In genomic region chr4:150850893-150851292, GRCm38 (mm10) we compare ENCODE assay signal across 19 mouse cellular contexts. TPM values are rescaled to one million over a fixed set of nuclear protein-coding genes. Genes with fewer than 3 reads are reported as not detected.
DNase-seq lines count a peak whose midpoint lies in the region; ATAC-seq and TF ChIP-seq lines count a peak whose summit lies in the region.
"Had no signal": no experiment of that assay in that cellular context is flagged by ENCODE, and none has a peak within 500 bp of the region (broad histone marks: within the 10 kb centered on the region; RNA-seq: fewer than 3 reads in every experiment).

No protein-coding gene starts in this region.

- no peak for ATAC-seq in liver, embryonic 11.5 days (replicated peaks; ENCODE audit: low FRiP score)
- ATAC-seq in stomach, embryonic 16.5 days (ENCODE audit: insufficient read depth, low FRiP score) = no peak
- ATAC-seq: forebrain, embryonic 15.5 days had no signal

- H3K4me3 ChIP-seq in liver, adult 2 months (ENCODE audit: insufficient read depth, low read depth, low read length) = no peak overlapping the region
- H3K4me3 ChIP-seq in liver, embryonic 11.5 days (ENCODE audit: low read depth, low read length) = no peak overlapping the region
- H3K4me3 ChIP-seq in stomach, embryonic 16.5 days (replicated peaks; ENCODE audit: low read length) = no peak overlapping the region
- H3K4me3 ChIP-seq: embryonic facial prominence, embryonic 10.5 days; forebrain, embryonic 15.5 days; heart, embryonic 13.5 days; hindbrain, embryonic 12.5 days had no signal

- 33% methylated on average over 4 of the region's 4 CpGs for WGBS in liver, adult 2 months
- WGBS in liver, embryonic 11.5 days = 86% methylated on average over 4 of the region's 4 CpGs
- WGBS in stomach, embryonic 16.5 days = 73% methylated on average over 4 of the region's 4 CpGs

- H3K9ac ChIP-seq in liver, adult 2 months (ENCODE audit: low read depth, low read length) = no peak overlapping the region
- H3K9ac ChIP-seq in liver, embryonic 11.5 days (ENCODE audit: low read depth, low read length) = no peak overlapping the region
- H3K9ac ChIP-seq in stomach, embryonic 16.5 days (ENCODE audit: low read length) = no peak overlapping the region
- H3K9ac ChIP-seq: forebrain, embryonic 15.5 days; heart, embryonic 13.5 days; hindbrain, embryonic 12.5 days had no signal

- H3K9me3 ChIP-seq in liver, embryonic 11.5 days (ENCODE audit: control insufficient read depth, low read length) = no peaks in the 10 kb centered on the region
- no peaks in the 10 kb centered on the region for H3K9me3 ChIP-seq in stomach, embryonic 16.5 days (replicated peaks; ENCODE audit: control insufficient read depth, low read length)
- H3K9me3 ChIP-seq: embryonic facial prominence, embryonic 10.5 days; forebrain, embryonic 15.5 days; heart, embryonic 13.5 days; hindbrain, embryonic 12.5 days had no signal

- peaks cover 6% of the 10 kb centered on the region for H3K79me2 ChIP-seq in liver, adult 2 months (ENCODE audit: control insufficient read depth, insufficient read depth, low read length)

- H3K27ac ChIP-seq in liver, adult 2 months (replicated peaks; ENCODE audit: insufficient read depth, low read depth, low read length) = peak overlapping the region; percentile 96
- H3K27ac ChIP-seq in liver, embryonic 11.5 days (ENCODE audit: low read depth, low read length) = no peak overlapping the region
- H3K27ac ChIP-seq in stomach, embryonic 16.5 days (ENCODE audit: low read length) = peak overlapping the region; percentile 15; the same call in 1 of the 2 replicates
- H3K27ac ChIP-seq: embryonic facial prominence, embryonic 10.5 days; forebrain, embryonic 15.5 days; heart, embryonic 13.5 days; hindbrain, embryonic 12.5 days had no signal

- H3K4me2 ChIP-seq in liver, embryonic 11.5 days = no peak overlapping the region
- no peak overlapping the region for H3K4me2 ChIP-seq in stomach, embryonic 16.5 days (ENCODE audit: low read depth, low read length)
- H3K4me2 ChIP-seq: forebrain, embryonic 15.5 days; heart, embryonic 13.5 days; hindbrain, embryonic 12.5 days had no signal

- TF ChIP-seq CTCF in liver, adult 2 months (IDR thresholded peaks at IDR 0.05; ENCODE audit: low read depth, low read length) = no peak

- peaks cover 12% of the 10 kb centered on the region for H3K4me1 ChIP-seq in liver, adult 2 months (ENCODE audit: control insufficient read depth, insufficient read depth, low read length)
- H3K4me1 ChIP-seq in liver, embryonic 11.5 days (replicated peaks; ENCODE audit: control insufficient read depth, insufficient read depth, low read length) = peaks cover 6% of the 10 kb centered on the region
- peaks cover 7% of the 10 kb centered on the region for H3K4me1 ChIP-seq in stomach, embryonic 16.5 days (ENCODE audit: control insufficient read depth, insufficient read depth, low read length)

- TF ChIP-seq POLR2A in liver, adult 2 months (IDR thresholded peaks at IDR 0.05; ENCODE audit: extremely low read depth, insufficient read depth, low read length) = no peak

- peak; percentile 55 for DNase-seq in kidney, adult 18-20 months
- no peak for DNase-seq in kidney, postnatal 10 days
- DNase-seq in liver, adult 2 months (ENCODE audit: extremely low read depth, low read depth, low spot score) = peak; percentile 93
- DNase-seq in liver, embryonic 11.5 days (ENCODE audit: low spot score) = no peak
- DNase-seq in kidney, postnatal 25 days = peak; percentile 60 to 84
- no peak for DNase-seq in thymus, postnatal 25 days
- DNase-seq: adrenal gland, adult 2 months; adrenal gland, postnatal 25 days; cerebellum, adult 18-20 months; cerebellum, postnatal 10 days; gastrocnemius, postnatal 36 days; heart, adult 11 months; heart, postnatal 36 days had no signal

- H3K27me3 ChIP-seq in liver, adult 2 months (ENCODE audit: control insufficient read depth, insufficient read depth, low read length) = no peaks in the 10 kb centered on the region
- H3K27me3 ChIP-seq in liver, embryonic 11.5 days (replicated peaks; ENCODE audit: control insufficient read depth, insufficient read depth, low read length) = no peaks in the 10 kb centered on the region
- no peaks in the 10 kb centered on the region for H3K27me3 ChIP-seq in stomach, embryonic 16.5 days (ENCODE audit: control insufficient read depth, insufficient read depth, low read length)
- H3K27me3 ChIP-seq: CH12.LX; forebrain, embryonic 15.5 days; hindbrain, embryonic 12.5 days had no signal

- peaks cover 6% of the 10 kb centered on the region for H3K36me3 ChIP-seq in liver, adult 2 months (ENCODE audit: control insufficient read depth, insufficient read depth, low read length)
- no peaks in the 10 kb centered on the region for H3K36me3 ChIP-seq in liver, embryonic 11.5 days (ENCODE audit: control insufficient read depth, insufficient read depth, low read length)
- no peaks in the 10 kb centered on the region for H3K36me3 ChIP-seq in stomach, embryonic 16.5 days (ENCODE audit: control insufficient read depth, insufficient read depth, low read length)
- H3K36me3 ChIP-seq: embryonic facial prominence, embryonic 10.5 days; forebrain, embryonic 15.5 days; heart, embryonic 13.5 days; hindbrain, embryonic 12.5 days had no signal

RNA-seq across cellular contexts. Expression of gene Errfi1, which starts 2.8 kb away (rescaled TPM):
- 589 and 661 TPM in 2 replicates for total RNA-seq in liver, adult 2 months (2014; rRNA removed)
- polyA plus RNA-seq in liver, adult 2 months (2012; rRNA removed) = 259 and 295 TPM in 2 replicates
- 26.2 and 27.7 TPM in 2 replicates for polyA plus RNA-seq in liver, embryonic 11.5 days (2014; fragmentation: Nextera tagmentation; extraction: Ambion mirVana)
- 29.4 and 30.8 TPM in 2 replicates for polyA plus RNA-seq in stomach, embryonic 16.5 days (2015; fragmentation: Nextera tagmentation; extraction: Ambion mirVana)

Comparison
In these comparisons a context has a peak if more than half of its experiments do, and no peak if none do; other contexts are left out.
1. DNase-seq: peak in kidney, adult 18-20 months (single experiment), liver, adult 2 months (single experiment) and kidney, postnatal 25 days (2 of 2); none in kidney, postnatal 10 days (single experiment), liver, embryonic 11.5 days (single experiment) and thymus, postnatal 25 days (single experiment).